Mouse (Mus musculus) forebrain, postnatal 0 days (tissue): Measurements from ENCODE around the gene Nps. TPM values are rescaled to one million over a fixed set of nuclear protein-coding genes. Genes with fewer than 3 reads are reported as not detected.

Source experiments
- ATAC-seq: fragments of 200-750 bp; cut with Nextera tagmentation; 2 replicates; pipeline ENCODE4 v1.8.0; 2017; ENCODE audit warnings: mild to moderate bottlenecking, moderate library complexity
- DNase-seq: peaks from one replicate; pipeline ENCODE4 v3.0.0-alpha.2; 2015
- H3K27ac ChIP-seq: fragments of 300-500 bp; sonication (generic); 2 replicates; pipeline ENCODE4 v1.5.1; 2014; ENCODE audit warnings: low read depth, mild to moderate bottlenecking, antibody characterized with exemption, low read length, moderate library complexity, mixed read lengths
- H3K27me3 ChIP-seq: fragments of 300-500 bp; sonication (generic); 2 replicates; pipeline ENCODE4 v1.6.1; 2014; ENCODE audit warnings: mild to moderate bottlenecking, low read length, mixed read lengths; ENCODE audit not compliant: insufficient read depth
- H3K36me3 ChIP-seq: fragments of 300-500 bp; sonication (generic); 2 replicates; pipeline ENCODE4 v1.6.1; 2014; ENCODE audit warnings: mild to moderate bottlenecking, moderate library complexity; ENCODE audit not compliant: insufficient read depth
- H3K4me1 ChIP-seq: fragments of 300-500 bp; sonication (generic); 2 replicates; pipeline ENCODE4 v1.6.1; 2014; ENCODE audit warnings: antibody characterized with exemption; ENCODE audit not compliant: insufficient read depth
- H3K4me2 ChIP-seq: fragments of 300-500 bp; sonication (generic); 2 replicates; pipeline ENCODE4 v1.6.1; 2014; ENCODE audit warnings: low read depth, mild to moderate bottlenecking, moderate library complexity
- H3K4me3 ChIP-seq: fragments of 300-500 bp; sonication (generic); 2 replicates; pipeline ENCODE4 v1.5.1; 2014; ENCODE audit warnings: low read depth, low read length, mixed read lengths
- H3K9ac ChIP-seq: fragments of 300-500 bp; sonication (generic); 2 replicates; pipeline ENCODE4 v1.6.1; 2014; ENCODE audit warnings: mild to moderate bottlenecking
- H3K9me3 ChIP-seq: fragments of 300-500 bp; sonication (generic); 2 replicates; pipeline ENCODE4 v1.6.1; 2016; ENCODE audit warnings: low read length
- CTCF ChIP-seq: sonication (generic); IDR thresholded peaks from 2 replicates; pipeline ENCODE4 v1.5.1; 2016; ENCODE audit warnings: antibody characterized with exemption, control low read depth, low read depth
- WGBS: fragments of 180-500 bp; shearing (Covaris S2); extraction: QIAGEN DNeasy Blood & Tissue Kit; methylation state at CpG from one replicate; pipeline ENCODE4 v1.1.7; 2014; 5-methylcytosine and 5-hydroxymethylcytosine counted together
- polyA plus RNA-seq: library from polyadenylated mRNA; unstranded; fragments of >200 nt; fragmentation: Nextera tagmentation; extraction: Ambion mirVana; gene quantifications from 2 replicates; pipeline ENCODE4 v1.2.1, GENCODE M21; 2015
- total RNA-seq: library from RNA; depleted of rRNA; stranded (reverse); fragments of >200 nt; gene quantifications from 2 replicates; pipeline ENCODE4 v1.2.3, GENCODE M21; 2014; rRNA removed

The Nps gene
- total and polyA plus RNA-seq, 2 experiments from 2014 or later = 0.31 TPM; not detected in 1

GRCm38 (mm10) chr7:135254423-135254822 is 4.1 kb upstream of the Nps start:
- no peaks in the 10 kb centered on the region for H3K36me3 ChIP-seq
- WGBS = 92% methylated on average over 2 of the region's 2 CpGs
- H3K27ac ChIP-seq = no peak overlapping the region
- H3K9me3 ChIP-seq = no peaks in the 10 kb centered on the region
- H3K4me3 ChIP-seq = no peak overlapping the region
- no peaks in the 10 kb centered on the region for H3K27me3 ChIP-seq
- H3K9ac ChIP-seq = no peak overlapping the region
- H3K4me1 ChIP-seq = no peaks in the 10 kb centered on the region
- TF ChIP-seq CTCF = no peak
- DNase-seq (no peak), ATAC-seq (no peak)
- no peak overlapping the region for H3K4me2 ChIP-seq

DNA sequence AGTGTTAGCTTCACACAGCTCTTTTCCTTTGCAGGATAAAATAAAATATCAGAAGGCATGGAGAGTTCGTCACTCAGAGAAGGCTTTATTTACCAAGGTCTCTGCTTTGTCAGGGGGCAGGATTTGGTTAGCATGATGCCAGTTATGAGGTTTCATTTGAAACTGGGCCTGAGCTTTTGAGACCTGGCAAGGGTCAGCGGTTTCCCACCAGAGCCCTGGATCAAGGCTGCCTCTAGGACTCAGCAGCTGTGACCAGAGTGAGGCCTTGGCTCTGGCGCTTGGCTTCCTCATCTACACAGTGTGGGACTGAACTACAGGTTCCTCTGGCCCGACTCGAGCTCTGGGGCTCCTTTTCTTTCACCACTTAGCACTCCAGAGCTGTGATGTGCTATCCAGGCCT is 12.5 kb downstream of the Nps start:
- 89% methylated on average over 5 of the region's 5 CpGs for WGBS
- Histone ChIP-seq H3K4me1 (no peaks in the 10 kb centered on the region), H3K27me3 (no peaks in the 10 kb centered on the region), H3K9ac (no peak overlapping the region), H3K36me3 (no peaks in the 10 kb centered on the region), H3K27ac (no peak overlapping the region), H3K4me2 (no peak overlapping the region), H3K4me3 (no peak overlapping the region), H3K9me3 (no peaks in the 10 kb centered on the region)
- no peak for TF ChIP-seq CTCF
- ATAC-seq = no peak
- DNase-seq = no peak

GRCm38 (mm10) chr7:135283212-135283611 is 24.7 kb downstream of the Nps start:
- Histone ChIP-seq H3K4me2 (no peak overlapping the region), H3K4me1 (no peaks in the 10 kb centered on the region), H3K9me3 (no peaks in the 10 kb centered on the region), H3K27me3 (no peaks in the 10 kb centered on the region), H3K27ac (no peak overlapping the region), H3K4me3 (no peak overlapping the region), H3K36me3 (no peaks in the 10 kb centered on the region), H3K9ac (no peak overlapping the region)
- DNase-seq (no peak), ATAC-seq (no peak)
- TF ChIP-seq CTCF = no peak
- 87% methylated on average over 3 of the region's 3 CpGs for WGBS

- TF ChIP-seq CTCF = no peak
- DNase-seq (no peak), ATAC-seq (no peak)
- Histone ChIP-seq H3K27me3 (no peaks in the 10 kb centered on the region), H3K4me3 (no peak overlapping the region), H3K27ac (no peak overlapping the region), H3K36me3 (no peaks in the 10 kb centered on the region), H3K9ac (no peak overlapping the region), H3K4me2 (no peak overlapping the region), H3K9me3 (no peaks in the 10 kb centered on the region), H3K4me1 (no peaks in the 10 kb centered on the region)
- WGBS = 90% methylated on average over 3 of the region's 3 CpGs
Observed at GRCm38 (mm10) chr7:135289976-135290375, 31.5 kb downstream of the Nps start.

GRCm38 (mm10) chr7:135291646-135292236 is 33.2 kb downstream of the Nps start:
- WGBS = 72% methylated on average over 15 of the region's 15 CpGs

GRCm38 (mm10) chr7:135294498-135294897 is 36.0 kb downstream of the Nps start:
- TF ChIP-seq CTCF = no peak
- ATAC-seq = no peak
- no peak overlapping the region for H3K9ac ChIP-seq
- H3K4me2 ChIP-seq = no peak overlapping the region
- no peaks in the 10 kb centered on the region for H3K4me1 ChIP-seq
- H3K27me3 ChIP-seq = no peaks in the 10 kb centered on the region
- no peak overlapping the region for H3K27ac ChIP-seq
- no peaks in the 10 kb centered on the region for H3K36me3 ChIP-seq
- H3K4me3 ChIP-seq = no peak overlapping the region
- DNase-seq = no peak
- no peaks in the 10 kb centered on the region for H3K9me3 ChIP-seq
- WGBS = 88% methylated on average over 3 of the region's 3 CpGs

More at GRCm38 (mm10) chr7:135291646-135292236, 33.2 kb downstream of the Nps start:
- Histone ChIP-seq H3K9ac (no peak overlapping the region), H3K4me3 (no peak overlapping the region), H3K36me3 (no peaks in the 10 kb centered on the region), H3K27ac (no peak overlapping the region), H3K4me2 (no peak overlapping the region), H3K27me3 (no peaks in the 10 kb centered on the region), H3K9me3 (no peaks in the 10 kb centered on the region), H3K4me1 (no peaks in the 10 kb centered on the region)
- no peak for ATAC-seq
- no peak for TF ChIP-seq CTCF
- DNase-seq = no peak

- no peak for DNase-seq
- WGBS = 72% methylated on average over 2 of the region's 2 CpGs
- H3K36me3 ChIP-seq = no peaks in the 10 kb centered on the region
- H3K4me2 ChIP-seq = no peak overlapping the region
- no peaks in the 10 kb centered on the region for H3K9me3 ChIP-seq
- no peaks in the 10 kb centered on the region for H3K27me3 ChIP-seq
- no peak for ATAC-seq
- TF ChIP-seq CTCF = no peak
- no peak overlapping the region for H3K4me3 ChIP-seq
- H3K4me1 ChIP-seq = no peaks in the 10 kb centered on the region
- no peak overlapping the region for H3K9ac ChIP-seq
- H3K27ac ChIP-seq = no peak overlapping the region
Observed at GRCm38 (mm10) chr7:135304496-135304895, 46.0 kb downstream of the Nps start.

Other genes starting within 250 kb of the Nps start
- not detected in 2 replicates for gene Foxi2, start 151.6 kb downstream of the Nps start, total RNA-seq
- 0.05 and 0.07 TPM in 2 replicates for gene Foxi2, start 151.6 kb downstream of the Nps start, polyA plus RNA-seq